Mouse (Mus musculus) MEL (cell line): ENCODE data around the gene Vps37b. TPM values are rescaled to one million over a fixed set of nuclear protein-coding genes. Genes with fewer than 3 reads are reported as not detected.

Experiments used
- DNase-seq: peaks from one replicate; pipeline ENCODE4 v3.0.0; 2011; ENCODE audit warnings: low read depth, low spot score
- H3K27ac ChIP-seq: 2 replicates; pipeline ENCODE4 v1.5.1; 2012; ENCODE audit warnings: low read depth, mild to moderate bottlenecking, control low read depth, low read length, moderate library complexity; ENCODE audit not compliant: control insufficient read depth
- H3K27me3 ChIP-seq, 2 experiments: fragments of 150-350 bp in 1 of 2; sonication (generic) in 1 of 2; 2 replicates each; pipeline ENCODE4 v1.6.1; 2012; ENCODE audit warnings: low read length in 2 of 2, mild to moderate bottlenecking in 2 of 2, improper control_type of control experiment in 1 of 2, moderate library complexity in 1 of 2; ENCODE audit not compliant: insufficient read depth in 2 of 2, control insufficient read depth in 1 of 2
- H3K36me3 ChIP-seq, 2 experiments: 2 replicates each; pipeline ENCODE4 v1.6.1; 2012 to 2014; ENCODE audit warnings: low read length in 2 of 2, improper control_type of control experiment in 1 of 2, inconsistent platforms in 1 of 2, mild to moderate bottlenecking in 1 of 2; ENCODE audit not compliant: insufficient read depth in 2 of 2, control insufficient read depth in 1 of 2
- H3K4me1 ChIP-seq, 2 experiments: fragments of 150-350 bp in 1 of 2; sonication (generic) in 1 of 2; 2 replicates each; pipeline ENCODE4 v1.6.1; 2012; ENCODE audit warnings: low read length in 2 of 2, improper control_type of control experiment in 1 of 2, mild to moderate bottlenecking in 1 of 2; ENCODE audit not compliant: insufficient read depth in 2 of 2, control insufficient read depth in 1 of 2
- H3K4me3 ChIP-seq, 2 experiments: fragments of 150-350 bp in 1 of 2; sonication (generic) in 1 of 2; 2 replicates each; pipeline ENCODE4 v1.5.1; 2012; ENCODE audit warnings: low read depth in 2 of 2, low read length in 2 of 2, mild to moderate bottlenecking in 2 of 2, moderate library complexity in 2 of 2, control low read depth in 1 of 2, improper control_type of control experiment in 1 of 2; ENCODE audit not compliant: control insufficient read depth in 1 of 2, insufficient read depth in 1 of 2
- H3K79me2 ChIP-seq: 2 replicates; pipeline ENCODE4 v1.6.1; 2012; ENCODE audit warnings: mild to moderate bottlenecking, low read length, moderate library complexity; ENCODE audit not compliant: control insufficient read depth, poor library complexity, insufficient read depth
- H3K9ac ChIP-seq: 2 replicates; pipeline ENCODE4 v1.6.1; 2012; ENCODE audit warnings: low read depth, mild to moderate bottlenecking, control low read depth, low read length, moderate library complexity; ENCODE audit not compliant: control insufficient read depth, poor library complexity, severe bottlenecking
- H3K9me3 ChIP-seq: fragments of 150-350 bp; sonication (generic); replicated peaks from 2 replicates; pipeline ENCODE4 v1.6.1; 2012; ENCODE audit warnings: mild to moderate bottlenecking, low read length, improper control_type of control experiment, moderate library complexity; ENCODE audit not compliant: insufficient read depth
- BHLHE40 ChIP-seq: IDR thresholded peaks from 2 replicates; pipeline ENCODE4 v1.6.1; 2012; ENCODE audit warnings: low read depth, mild to moderate bottlenecking, inconsistent platforms, low read length, improper control_type of control experiment, borderline replicate concordance
- CHD1 ChIP-seq: IDR thresholded peaks from 2 replicates; pipeline ENCODE4 v1.6.1; 2012; ENCODE audit warnings: low read depth, mild to moderate bottlenecking, inconsistent platforms, low read length, improper control_type of control experiment
- CHD2 ChIP-seq: IDR thresholded peaks from 2 replicates; pipeline ENCODE4 v1.6.1; 2011; ENCODE audit warnings: low read length, improper control_type of control experiment
- CTCF ChIP-seq, 3 experiments: IDR thresholded peaks in 2 of 3; conservative IDR thresholded peaks in 1 of 3; 2 replicates each; pipeline ENCODE4 v1.5.1; 2011 to 2012; ENCODE audit warnings: low read length in 3 of 3, low read depth in 2 of 3, mild to moderate bottlenecking in 2 of 3, improper control_type of control experiment in 1 of 3, inconsistent platforms in 1 of 3, mixed read lengths in 1 of 3, moderate library complexity in 1 of 3; ENCODE audit not compliant: control insufficient read depth in 1 of 3, insufficient read depth in 1 of 3, poor library complexity in 1 of 3, severe bottlenecking in 1 of 3
- ELF1 ChIP-seq: IDR thresholded peaks from 2 replicates; pipeline ENCODE4 v1.6.1; 2014; ENCODE audit warnings: low read depth, mild to moderate bottlenecking, inconsistent platforms, low read length, improper control_type of control experiment, moderate library complexity
- EP300 ChIP-seq, 2 experiments: IDR thresholded peaks; 2 replicates each; pipeline ENCODE4 v1.6.1; 2011; ENCODE audit warnings: improper control_type of control experiment in 2 of 2, low read length in 2 of 2, low read depth in 1 of 2, mild to moderate bottlenecking in 1 of 2
- ETS1 ChIP-seq: IDR thresholded peaks from 2 replicates; pipeline ENCODE4 v1.6.1; 2012; ENCODE audit warnings: low read depth, mild to moderate bottlenecking, inconsistent platforms, low read length, improper control_type of control experiment, moderate library complexity
- GABPA ChIP-seq: IDR thresholded peaks from 2 replicates; pipeline ENCODE4 v1.6.1; 2012; ENCODE audit warnings: low read depth, mild to moderate bottlenecking, inconsistent platforms, low read length, improper control_type of control experiment, moderate library complexity
- GATA1 ChIP-seq: IDR thresholded peaks from 2 replicates; pipeline ENCODE4 v1.6.1; 2011; ENCODE audit warnings: low read depth, low read length, improper control_type of control experiment
- HCFC1 ChIP-seq: IDR thresholded peaks from 2 replicates; pipeline ENCODE4 v1.6.1; 2012; ENCODE audit warnings: low read depth, mild to moderate bottlenecking, inconsistent platforms, low read length, improper control_type of control experiment, moderate library complexity
- JUND ChIP-seq: IDR thresholded peaks from 2 replicates; pipeline ENCODE4 v1.6.1; 2011; ENCODE audit warnings: low read depth, mild to moderate bottlenecking, improper control_type of control experiment, low read length
- KAT2A ChIP-seq: conservative IDR thresholded peaks from 2 replicates; pipeline ENCODE4 v1.6.1; 2012; ENCODE audit warnings: low read depth, low read length, improper control_type of control experiment, inconsistent platforms
- MAFK ChIP-seq: IDR thresholded peaks from 2 replicates; pipeline ENCODE4 v1.6.1; 2011; ENCODE audit warnings: low read depth, mild to moderate bottlenecking, low read length, improper control_type of control experiment, borderline replicate concordance
- MAX ChIP-seq: IDR thresholded peaks from 2 replicates; pipeline ENCODE4 v1.6.1; 2011; ENCODE audit warnings: low read length, improper control_type of control experiment
- MAZ ChIP-seq: IDR thresholded peaks from 2 replicates; pipeline ENCODE4 v1.6.1; 2012; ENCODE audit warnings: low read depth, mild to moderate bottlenecking, inconsistent platforms, low read length, improper control_type of control experiment
- MEF2A ChIP-seq: IDR thresholded peaks from 2 replicates; pipeline ENCODE4 v1.6.1; 2014; ENCODE audit warnings: low read depth, mild to moderate bottlenecking, inconsistent platforms, low read length, improper control_type of control experiment; ENCODE audit not compliant: poor library complexity, insufficient replicate concordance, severe bottlenecking; ENCODE audit errors: extremely low read depth
- MXI1 ChIP-seq: IDR thresholded peaks from 2 replicates; pipeline ENCODE4 v1.6.1; 2011; ENCODE audit warnings: mild to moderate bottlenecking, low read depth, low read length, improper control_type of control experiment
- MYB ChIP-seq: IDR thresholded peaks from 2 replicates; pipeline ENCODE4 v1.6.1; 2011; ENCODE audit warnings: mild to moderate bottlenecking, low read depth, low read length, improper control_type of control experiment
- MYC ChIP-seq: IDR thresholded peaks from 2 replicates; pipeline ENCODE4 v1.6.1; 2011; ENCODE audit warnings: low read depth, mild to moderate bottlenecking, low read length, improper control_type of control experiment, moderate library complexity
- NELFE ChIP-seq: IDR thresholded peaks from 2 replicates; pipeline ENCODE4 v1.6.1; 2011; ENCODE audit warnings: low read depth, low read length, improper control_type of control experiment
- NRF1 ChIP-seq: IDR thresholded peaks from 2 replicates; pipeline ENCODE4 v1.6.1; 2014; ENCODE audit warnings: low read depth, mild to moderate bottlenecking, inconsistent platforms, low read length, improper control_type of control experiment, moderate library complexity; ENCODE audit not compliant: poor library complexity, insufficient read depth, severe bottlenecking
- POLR2A ChIP-seq, 2 experiments: IDR thresholded peaks; 2 replicates each; pipeline ENCODE4 v1.6.1; 2011 to 2012; ENCODE audit warnings: low read length in 2 of 2, mild to moderate bottlenecking in 2 of 2, control low read depth in 1 of 2, improper control_type of control experiment in 1 of 2, low read depth in 1 of 2, moderate library complexity in 1 of 2; ENCODE audit not compliant: control insufficient read depth in 1 of 2, insufficient read depth in 1 of 2, poor library complexity in 1 of 2
- POLR2AphosphoS2 ChIP-seq: IDR thresholded peaks from 2 replicates; pipeline ENCODE4 v1.6.1; 2011; ENCODE audit warnings: low read length, improper control_type of control experiment
- POLR2AphosphoS5 ChIP-seq: IDR thresholded peaks from 2 replicates; pipeline ENCODE4 v1.6.1; 2012; ENCODE audit warnings: low read depth, borderline replicate concordance, mild to moderate bottlenecking, inconsistent platforms, low read length, moderate library complexity, mixed read lengths
- RAD21 ChIP-seq: IDR thresholded peaks from 2 replicates; pipeline ENCODE4 v1.6.1; 2011; ENCODE audit warnings: mild to moderate bottlenecking, low read depth, low read length, improper control_type of control experiment
- RCOR1 ChIP-seq: IDR thresholded peaks from 2 replicates; pipeline ENCODE4 v1.6.1; 2012; ENCODE audit warnings: low read depth, mild to moderate bottlenecking, inconsistent platforms, low read length, improper control_type of control experiment
- SIN3A ChIP-seq: IDR thresholded peaks from 2 replicates; pipeline ENCODE4 v1.6.1; 2012; ENCODE audit warnings: low read length, improper control_type of control experiment, inconsistent platforms
- SMC3 ChIP-seq: IDR thresholded peaks from 2 replicates; pipeline ENCODE4 v1.6.1; 2011; ENCODE audit warnings: low read depth, low read length, improper control_type of control experiment
- TAL1 ChIP-seq: IDR thresholded peaks from 2 replicates; pipeline ENCODE4 v1.6.1; 2012; ENCODE audit warnings: mild to moderate bottlenecking, inconsistent platforms, low read length, moderate library complexity, mixed read lengths
- TBP ChIP-seq: IDR thresholded peaks from 2 replicates; pipeline ENCODE4 v1.8.0; 2011; ENCODE audit warnings: low read depth, low read length, improper control_type of control experiment
- TCF12 ChIP-seq: IDR thresholded peaks from 2 replicates; pipeline ENCODE4 v1.6.1; 2014; ENCODE audit warnings: low read depth, mild to moderate bottlenecking, inconsistent platforms, low read length, improper control_type of control experiment, moderate library complexity
- UBTF ChIP-seq: IDR thresholded peaks from 2 replicates; pipeline ENCODE4 v1.6.1; 2012; ENCODE audit warnings: low read depth, mild to moderate bottlenecking, inconsistent platforms, low read length, improper control_type of control experiment, moderate library complexity, borderline replicate concordance; ENCODE audit not compliant: insufficient read depth
- USF1 ChIP-seq: IDR thresholded peaks from 2 replicates; pipeline ENCODE4 v1.6.1; 2014; ENCODE audit warnings: low read depth, mild to moderate bottlenecking, inconsistent platforms, low read length, improper control_type of control experiment, moderate library complexity
- USF2 ChIP-seq, 2 experiments: IDR thresholded peaks; 2 replicates each; pipeline ENCODE4 v1.6.1; 2011 to 2012; ENCODE audit warnings: improper control_type of control experiment in 2 of 2, low read length in 2 of 2, borderline replicate concordance in 1 of 2, inconsistent platforms in 1 of 2, low read depth in 1 of 2, mild to moderate bottlenecking in 1 of 2; ENCODE audit not compliant: insufficient read depth in 1 of 2
- ZC3H11A ChIP-seq: IDR thresholded peaks from 2 replicates; pipeline ENCODE4 v1.6.1; 2012; ENCODE audit warnings: low read depth, mild to moderate bottlenecking, inconsistent platforms, low read length, improper control_type of control experiment
- ZKSCAN1 ChIP-seq: IDR thresholded peaks from 2 replicates; pipeline ENCODE4 v1.6.1; 2012; ENCODE audit warnings: low read depth, mild to moderate bottlenecking, inconsistent platforms, low read length, improper control_type of control experiment, moderate library complexity
- ZMIZ1 ChIP-seq: IDR thresholded peaks from 2 replicates; pipeline ENCODE4 v1.6.1; 2012; ENCODE audit warnings: low read depth, mild to moderate bottlenecking, inconsistent platforms, low read length, improper control_type of control experiment, moderate library complexity
- ZNF384 ChIP-seq: IDR thresholded peaks from 2 replicates; pipeline ENCODE4 v1.6.1; 2012; ENCODE audit warnings: low read depth, mild to moderate bottlenecking, inconsistent platforms, low read length, improper control_type of control experiment
- polyA plus RNA-seq, 2 experiments: library from polyadenylated mRNA; stranded (reverse) in 1 of 2; unstranded in 1 of 2; fragments of >175 nt in 1 of 2; fragments of >200 nt in 1 of 2; gene quantifications; 2 replicates each; pipeline versions ENCODE4 v1.2.1 to v1.2.4; 2012; ENCODE audit warnings: low replicate concordance in 2 of 2, low read depth in 1 of 2; ENCODE audit not compliant: insufficient read length in 2 of 2, insufficient read depth in 1 of 2, missing spikeins in 1 of 2
- total RNA-seq: library from RNA; depleted of rRNA; stranded (reverse); fragments of 300-350 nt; gene quantifications from 2 replicates; pipeline ENCODE4 v1.2.3, GENCODE M21; 2012

Gene Vps37b
- total and polyA plus RNA-seq, 3 experiments: 28.6 to 66.0 TPM; not detected in 1

DNA sequence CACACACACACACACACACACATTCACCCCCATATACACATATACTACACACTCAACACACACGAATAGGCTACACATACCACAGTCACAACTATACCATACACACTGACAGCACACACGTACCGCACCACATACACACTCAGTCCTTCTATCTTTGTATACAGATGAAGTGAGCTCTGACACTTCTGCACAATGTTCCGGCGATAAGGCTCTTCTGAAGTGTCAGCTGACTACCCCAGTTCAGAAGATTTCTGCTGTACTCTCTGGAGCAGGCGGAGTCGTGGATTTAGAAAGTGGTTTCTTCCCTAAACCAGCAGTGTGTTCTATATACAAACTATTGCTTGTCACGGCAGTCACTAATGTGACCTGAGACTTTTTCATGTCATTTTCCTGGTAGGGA is 22.0 kb downstream of the Vps37b start:
- Histone ChIP-seq H3K27ac (peak overlapping the region; percentile 72), H3K9ac (0 out of 2 replicates have a peak overlapping the region, but pooled peaks have one; percentile 17), H3K9me3 (no peaks in the 10 kb centered on the region), H3K4me1 (peaks cover 7 to 35% of the 10 kb centered on the region in 2 experiments), H3K36me3 (peaks cover 5 to 33% of the 10 kb centered on the region in 2 experiments), H3K79me2 (peaks cover 41% of the 10 kb centered on the region), H3K27me3 (no peaks in the 10 kb centered on the region), H3K4me3 (no peak overlapping the region)
- DNase-seq: peak; percentile 73
- no peak for TF ChIP-seq RCOR1
- TF ChIP-seq MXI1: peak; percentile 71
- no peak for TF ChIP-seq NELFE
- TF ChIP-seq TAL1: peak; percentile 56
- TF ChIP-seq TBP: no peak
- no peak for TF ChIP-seq UBTF
- peak; percentile 70 for TF ChIP-seq ETS1
- TF ChIP-seq USF2 (IDR thresholded peaks at IDR 0.05; ENCODE audit: borderline replicate concordance in 1 of 2, insufficient read depth in 1 of 2, low read depth in 1 of 2, low read length in 2 of 2): no peak
- TF ChIP-seq ELF1: no peak
- no peak for TF ChIP-seq MAZ
- no peak for TF ChIP-seq ZNF384
- no peak for TF ChIP-seq ZKSCAN1
- no peak for TF ChIP-seq MEF2A
- no peak for TF ChIP-seq RAD21
- no peak for TF ChIP-seq POLR2AphosphoS2
- TF ChIP-seq ZC3H11A: no peak
- no peak for TF ChIP-seq CTCF (IDR thresholded peaks at IDR 0.05 in 2 of 3, conservative IDR thresholded peaks at IDR 0.05 in 1 of 3; ENCODE audit: control insufficient read depth in 1 of 3, insufficient read depth in 1 of 3, low read depth in 2 of 3, low read length in 3 of 3, poor library complexity in 1 of 3, severe bottlenecking in 1 of 3)
- TF ChIP-seq NRF1: no peak
- no peak for TF ChIP-seq JUND
- TF ChIP-seq CHD2: no peak
- no peak for TF ChIP-seq CHD1
- TF ChIP-seq GATA1: peak; percentile 73
- no peak for TF ChIP-seq BHLHE40
- TF ChIP-seq MAFK: no peak
- TF ChIP-seq POLR2AphosphoS5: no peak
- TF ChIP-seq USF1: peak; percentile 79
- peak; percentile 86 for TF ChIP-seq SIN3A
- no peak for TF ChIP-seq KAT2A
- no peak for TF ChIP-seq MYB
- no peak for TF ChIP-seq POLR2A (IDR thresholded peaks at IDR 0.05; ENCODE audit: control insufficient read depth in 1 of 2, insufficient read depth in 1 of 2, low read depth in 1 of 2, low read length in 2 of 2, poor library complexity in 1 of 2)
- TF ChIP-seq GABPA: no peak
- no peak for TF ChIP-seq MAX
- TF ChIP-seq MYC: no peak
- TF ChIP-seq HCFC1: no peak
- TF ChIP-seq TCF12: peak; percentile 47
- TF ChIP-seq SMC3: no peak
- peak in 1 of 2 experiments; percentile 62; a peak in 2 of 4 replicates for TF ChIP-seq EP300 (IDR thresholded peaks at IDR 0.05; ENCODE audit: low read depth in 1 of 2, low read length in 2 of 2)
- no peak for TF ChIP-seq ZMIZ1
